Mouse (Mus musculus) C2C12 (cell line): ENCODE data around the gene Pigz.

Source experiments
- CTCF ChIP-seq: IDR thresholded peaks from one replicate; pipeline ENCODE4 v1.5.1; 2011; ENCODE audit not compliant: control insufficient read depth, insufficient read depth, insufficient read length
- MYOD1 ChIP-seq: IDR thresholded peaks from one replicate; pipeline ENCODE4 v1.6.1; 2011; ENCODE audit warnings: low read depth; ENCODE audit not compliant: control insufficient read depth, insufficient read length
- MYOG ChIP-seq: IDR thresholded peaks from one replicate; pipeline ENCODE4 v1.6.1; 2011; ENCODE audit not compliant: control insufficient read depth, insufficient read length; ENCODE audit errors: extremely low read depth
- USF1 ChIP-seq: IDR thresholded peaks from one replicate; pipeline ENCODE4 v1.6.1; 2011; ENCODE audit warnings: low read depth, mild to moderate bottlenecking, control low read depth, moderate library complexity

- TF ChIP-seq CTCF (no peak), MYOG (no peak), MYOD1 (no peak), USF1 (no peak)
Observed at GRCm38 (mm10) chr16:31933751-31934549, at the start of gene Pigz.
